Mouse (Mus musculus): ENCODE measurements at regions not wholly inside any gene's neighbourhood (a gene's known extent, or its start where the extent isn't known, plus 50 kb on each side); places are given as distances from the start of the nearest gene placed in this dataset.
A peak's percentile ranks its signal among the peaks of the same experiment; 100 is the strongest.
"Not testable (repeated sequence)": the region's sequence is repeated elsewhere in the genome, so short reads cannot be mapped to it uniquely, and the experiment has no call there.

DNA sequence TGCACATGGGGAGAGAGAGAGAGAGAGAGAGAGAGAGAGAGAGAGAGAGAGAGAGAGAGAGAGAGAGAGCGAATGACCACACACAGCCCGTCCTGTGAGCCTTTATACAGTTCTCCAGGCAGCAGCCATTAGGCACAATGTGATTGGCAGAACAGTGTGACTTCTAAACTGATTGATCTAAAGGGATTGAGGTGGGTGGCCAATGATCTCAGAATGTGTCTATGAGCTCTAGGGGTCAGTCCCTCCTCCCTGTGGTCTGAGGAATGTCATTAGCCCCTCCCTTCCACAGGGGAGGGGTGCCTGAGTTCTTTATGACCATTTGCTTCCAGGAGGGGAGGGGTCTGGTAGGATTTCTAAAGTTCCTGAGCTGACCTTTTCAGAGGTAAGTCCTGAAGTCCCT lies 62.1 kb downstream of the Duxbl3 start:
- DNase-seq, result not testable (repeated sequence)

- DNase-seq, result no peak
Observed at GRCm38 (mm10) chr14:26320736-26321135, 63.0 kb downstream of the Duxbl3 start.

DNA sequence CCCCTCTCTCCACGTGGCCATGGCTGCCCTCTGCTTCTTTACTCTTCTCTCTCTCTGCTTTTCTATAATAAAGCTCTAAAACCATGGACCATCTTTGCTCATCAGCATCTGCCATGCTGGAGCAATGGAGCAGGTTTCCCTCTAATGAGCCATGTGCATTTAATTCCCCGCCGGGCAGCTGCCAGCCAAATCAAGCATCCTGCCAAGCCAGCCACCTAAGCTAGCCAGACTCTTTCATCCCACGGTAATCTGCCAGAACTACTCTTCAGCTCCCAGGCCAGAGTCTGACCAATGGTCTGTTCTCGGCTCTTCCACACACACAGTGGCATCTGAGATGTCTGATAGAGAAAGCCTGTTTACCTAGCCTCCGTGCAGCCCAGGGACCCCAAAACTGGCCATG lies 70.8 kb downstream of the Duxbl3 start:
- peak; percentile 15 to 28 for DNase-seq

- DNase-seq, result no peak
Observed at GRCm38 (mm10) chr14:26341111-26341510, 83.3 kb downstream of the Duxbl3 start.

- DNase-seq, result no peak
Observed at GRCm38 (mm10) chr14:26345227-26345626, 87.5 kb downstream of the Duxbl3 start.

- no peak for DNase-seq
Observed at GRCm38 (mm10) chr14:26347296-26347695, 89.5 kb downstream of the Duxbl3 start.

DNA sequence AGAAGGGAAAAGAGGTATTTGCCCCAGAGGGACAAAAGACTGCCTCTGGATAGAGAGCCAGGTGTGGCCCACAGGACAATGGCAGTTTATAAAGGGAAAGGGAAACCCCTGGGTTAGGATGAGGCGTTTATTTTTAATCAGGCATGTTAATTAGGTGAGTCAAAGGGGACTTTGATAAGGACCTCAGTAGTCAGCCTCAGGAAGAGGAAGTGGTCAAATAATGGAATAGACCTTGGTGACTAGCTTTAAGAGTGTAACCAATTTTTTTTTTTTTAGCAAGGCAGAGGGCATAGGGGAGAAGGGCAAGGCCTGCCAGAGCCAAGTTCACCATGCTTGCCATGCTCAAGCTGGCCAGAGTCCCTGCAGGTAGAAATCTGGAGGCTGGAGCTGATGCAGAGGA lies 95.2 kb downstream of the Duxbl3 start:
- DNase-seq, result no peak

- DNase-seq, result no peak
Observed at GRCm38 (mm10) chr14:26357242-26357641, 99.5 kb downstream of the Duxbl3 start.

DNA sequence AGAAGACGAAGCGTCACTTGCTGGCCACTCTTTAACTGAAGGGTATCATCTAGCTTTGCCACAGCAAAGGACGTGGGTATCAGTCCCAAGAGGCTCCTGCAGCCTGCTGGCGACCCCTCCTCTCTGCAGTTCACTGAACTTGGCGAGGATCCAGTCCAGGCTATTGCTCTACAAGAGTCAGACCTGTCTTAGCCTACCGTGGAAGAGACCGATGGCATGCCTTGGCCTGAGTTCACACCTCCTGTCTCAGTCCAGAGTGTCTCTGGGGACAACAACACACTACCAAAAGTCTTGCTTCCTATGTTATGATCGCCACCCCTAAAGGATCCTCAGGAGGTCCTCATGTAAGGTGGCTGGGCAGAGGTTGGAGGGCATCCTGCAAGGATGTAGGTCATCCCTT lies 100.2 kb downstream of the Duxbl3 start:
- no peak for DNase-seq

DNA sequence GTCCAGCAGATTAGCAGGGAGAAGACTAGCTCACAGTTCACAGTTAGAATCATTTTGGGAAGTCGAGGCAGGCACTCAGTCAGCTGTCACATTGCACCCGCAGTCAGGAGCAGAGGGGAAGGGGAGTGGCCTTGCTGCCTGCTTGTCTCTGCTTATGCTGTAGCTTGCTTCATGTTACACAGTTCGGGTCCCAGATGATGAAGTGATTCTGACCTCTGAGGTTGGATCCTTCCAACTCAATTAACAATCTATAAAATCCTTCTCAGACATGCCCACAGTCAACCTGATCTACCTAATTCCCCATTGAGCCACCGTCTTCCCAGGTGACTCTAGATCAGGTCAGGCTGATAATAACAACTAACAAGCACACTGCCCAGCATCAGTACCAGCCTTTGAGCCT lies 102.3 kb downstream of the Duxbl3 start:
- DNase-seq, result no peak

DNA sequence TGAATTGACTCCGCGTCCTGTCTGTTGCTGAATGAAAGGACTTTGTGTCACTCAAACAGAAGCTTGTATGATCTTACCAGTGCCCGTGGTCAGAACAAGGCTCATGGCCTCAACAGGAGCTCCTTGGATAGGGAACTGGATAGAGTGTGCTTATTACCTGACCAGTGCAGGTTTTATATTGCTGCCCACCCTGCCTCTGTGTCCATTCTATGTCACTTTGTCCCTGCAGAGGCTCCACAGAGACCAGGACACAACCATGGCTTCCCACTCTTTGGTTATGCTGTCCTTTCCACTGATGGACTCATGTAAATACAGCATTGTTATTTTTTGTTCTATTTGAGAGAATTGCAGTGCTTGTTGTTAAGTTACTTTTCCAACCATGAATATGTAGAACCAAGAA lies 103.4 kb downstream of the Duxbl3 start:
- no peak for DNase-seq

Data from cerebellum, postnatal 36 days (tissue).